In the genomic region with DNA sequence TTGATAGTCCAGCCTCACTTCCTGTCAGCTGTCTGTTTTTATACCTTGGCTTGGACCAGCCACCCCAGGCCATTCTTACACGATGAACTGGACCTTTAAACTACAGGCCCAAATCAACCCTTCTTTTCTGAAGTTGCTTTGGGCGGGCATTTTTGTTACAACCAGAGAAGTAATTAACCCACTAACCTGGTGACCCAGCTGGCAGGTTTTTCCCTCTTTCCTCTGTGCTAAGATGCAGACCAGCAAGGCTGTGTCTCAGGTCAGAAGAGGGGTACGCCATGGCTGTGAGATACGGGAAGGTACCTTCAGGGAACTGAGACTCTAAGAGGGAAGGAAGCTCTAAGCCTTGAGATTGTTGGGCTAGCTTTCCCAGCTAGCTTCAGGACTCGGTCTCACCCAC, we compare ENCODE assay signal across 28 mouse cellular contexts.
DNase-seq lines count a peak whose midpoint lies in the region; ATAC-seq and TF ChIP-seq lines count a peak whose summit lies in the region.
"Had no signal": no experiment of that assay in that cellular context is flagged by ENCODE, and none has a peak within 500 bp of the region (broad histone marks: within the 10 kb centered on the region; RNA-seq: fewer than 3 reads in every experiment).

No protein-coding gene starts in this region.

- 93% methylated on average over 5 of the region's 5 CpGs for WGBS in intestine, postnatal 0 days
- WGBS in intestine, embryonic 15.5 days: 83% methylated on average over 5 of the region's 5 CpGs
- 83% methylated on average over 5 of the region's 5 CpGs for WGBS in kidney, embryonic 16.5 days
- WGBS in kidney, embryonic 14.5 days: 83% methylated on average over 5 of the region's 5 CpGs

- no peak for ATAC-seq in intestine, postnatal 0 days
- ATAC-seq in intestine, embryonic 15.5 days: no peak
- ATAC-seq in kidney, embryonic 16.5 days (ENCODE audit: low FRiP score, low TSS enrichment): no peak
- ATAC-seq in kidney, embryonic 14.5 days (ENCODE audit: low FRiP score, low TSS enrichment): no peak
- ATAC-seq: forebrain, embryonic 13.5 days; forebrain, embryonic 16.5 days; hindbrain, postnatal 0 days; Patski had no signal

- H3K9ac ChIP-seq in intestine, postnatal 0 days (ENCODE audit: low read depth, low read length): no peak overlapping the region
- H3K9ac ChIP-seq in intestine, embryonic 15.5 days: no peak overlapping the region
- H3K9ac ChIP-seq in kidney, embryonic 16.5 days (replicated peaks; ENCODE audit: low read length): no peak overlapping the region
- no peak overlapping the region for H3K9ac ChIP-seq in kidney, embryonic 14.5 days (ENCODE audit: low read depth, low read length)
- H3K9ac ChIP-seq: embryonic facial prominence, embryonic 12.5 days; embryonic facial prominence, embryonic 15.5 days; forebrain, embryonic 13.5 days; heart, embryonic 13.5 days; hindbrain, embryonic 14.5 days had no signal

- H3K4me2 ChIP-seq in intestine, postnatal 0 days (replicated peaks; ENCODE audit: low read depth): no peak overlapping the region
- H3K4me2 ChIP-seq in intestine, embryonic 15.5 days (replicated peaks): no peak overlapping the region
- H3K4me2 ChIP-seq in kidney, embryonic 16.5 days (replicated peaks; ENCODE audit: low read depth, low read length): no peak overlapping the region
- H3K4me2 ChIP-seq in kidney, embryonic 14.5 days (replicated peaks; ENCODE audit: low read depth, low read length): no peak overlapping the region
- H3K4me2 ChIP-seq: embryonic facial prominence, embryonic 12.5 days; embryonic facial prominence, embryonic 15.5 days; forebrain, embryonic 13.5 days; heart, embryonic 13.5 days; hindbrain, embryonic 14.5 days had no signal

- H3K27me3 ChIP-seq in intestine, postnatal 0 days (replicated peaks; ENCODE audit: control insufficient read depth, insufficient read depth, low read length): no peaks in the 10 kb centered on the region
- no peaks in the 10 kb centered on the region for H3K27me3 ChIP-seq in intestine, embryonic 15.5 days (replicated peaks)
- H3K27me3 ChIP-seq in kidney, embryonic 16.5 days (ENCODE audit: insufficient read depth, low read length): no peaks in the 10 kb centered on the region
- H3K27me3 ChIP-seq in kidney, embryonic 14.5 days (ENCODE audit: control insufficient read depth, insufficient read depth, low read length): no peaks in the 10 kb centered on the region
- H3K27me3 ChIP-seq: CH12.LX; embryonic facial prominence, embryonic 12.5 days; embryonic facial prominence, embryonic 15.5 days; forebrain, embryonic 13.5 days; heart, embryonic 13.5 days; Patski had no signal

- DNase-seq in kidney, adult 8-10 months: peak; percentile 34 to 73
- DNase-seq in kidney, postnatal 36 days: peak; percentile 23 to 77
- DNase-seq: adrenal gland, postnatal 10 days; adrenal gland, postnatal 36 days; B cell, adult 2 months; cerebellum, adult 18-20 months; cerebellum, adult 9-10 months; cerebellum, postnatal 14 days; gastrocnemius, postnatal 10 days; gastrocnemius, postnatal 36 days; heart, adult 2 months; heart, postnatal 14 days; heart, postnatal 4 days had no signal

- no peak for TF ChIP-seq CTCF in intestine, postnatal 0 days (IDR thresholded peaks at IDR 0.05; ENCODE audit: low read depth)

- no peaks in the 10 kb centered on the region for H3K36me3 ChIP-seq in intestine, postnatal 0 days (ENCODE audit: control insufficient read depth, insufficient read depth)
- no peaks in the 10 kb centered on the region for H3K36me3 ChIP-seq in intestine, embryonic 15.5 days
- H3K36me3 ChIP-seq in kidney, embryonic 16.5 days (ENCODE audit: insufficient read depth, low read length): no peaks in the 10 kb centered on the region
- H3K36me3 ChIP-seq in kidney, embryonic 14.5 days (ENCODE audit: control insufficient read depth, insufficient read depth, low read length): no peaks in the 10 kb centered on the region
- H3K36me3 ChIP-seq: embryonic facial prominence, embryonic 12.5 days; embryonic facial prominence, embryonic 15.5 days; G1E; heart, embryonic 10.5 days; heart, embryonic 13.5 days had no signal

- no peak overlapping the region for H3K4me3 ChIP-seq in intestine, postnatal 0 days (ENCODE audit: low read depth, low read length)
- H3K4me3 ChIP-seq in intestine, embryonic 15.5 days (replicated peaks): no peak overlapping the region
- H3K4me3 ChIP-seq in kidney, embryonic 16.5 days (ENCODE audit: low read length): no peak overlapping the region
- no peak overlapping the region for H3K4me3 ChIP-seq in kidney, embryonic 14.5 days (ENCODE audit: low read length)
- H3K4me3 ChIP-seq: embryonic facial prominence, embryonic 12.5 days; embryonic facial prominence, embryonic 15.5 days; forebrain, embryonic 13.5 days; heart, adult 2 months; heart, embryonic 10.5 days; heart, embryonic 13.5 days had no signal

- H3K4me1 ChIP-seq in intestine, postnatal 0 days (replicated peaks; ENCODE audit: control insufficient read depth, insufficient read depth, low read length): peaks cover 9% of the 10 kb centered on the region; the same call in 1 of the 2 replicates
- H3K4me1 ChIP-seq in intestine, embryonic 15.5 days (replicated peaks): peaks cover 13% of the 10 kb centered on the region
- H3K4me1 ChIP-seq in kidney, embryonic 16.5 days (ENCODE audit: insufficient read depth, low read length): peaks cover 8% of the 10 kb centered on the region
- H3K4me1 ChIP-seq in kidney, embryonic 14.5 days (ENCODE audit: control insufficient read depth, insufficient read depth, low read length): peaks cover 6% of the 10 kb centered on the region; the same call in 1 of the 2 replicates

- peak overlapping the region; percentile 74; the same call in 1 of the 2 replicates for H3K27ac ChIP-seq in intestine, postnatal 0 days (ENCODE audit: low read depth, low read length)
- H3K27ac ChIP-seq in intestine, embryonic 15.5 days: no peak overlapping the region
- no peak overlapping the region for H3K27ac ChIP-seq in kidney, embryonic 16.5 days (ENCODE audit: low read length)
- no peak overlapping the region for H3K27ac ChIP-seq in kidney, embryonic 14.5 days (ENCODE audit: low read depth, low read length)
- H3K27ac ChIP-seq: embryonic facial prominence, embryonic 12.5 days; embryonic facial prominence, embryonic 15.5 days; forebrain, embryonic 13.5 days; heart, adult 2 months; heart, embryonic 10.5 days; heart, embryonic 13.5 days; hindbrain, embryonic 14.5 days; hindbrain, postnatal 0 days had no signal

- no peaks in the 10 kb centered on the region for H3K9me3 ChIP-seq in intestine, postnatal 0 days (ENCODE audit: control insufficient read depth)
- H3K9me3 ChIP-seq in intestine, embryonic 15.5 days: no peaks in the 10 kb centered on the region
- H3K9me3 ChIP-seq in kidney, embryonic 16.5 days (ENCODE audit: low read length): no peaks in the 10 kb centered on the region
- H3K9me3 ChIP-seq in kidney, embryonic 14.5 days (ENCODE audit: control insufficient read depth, low read length): no peaks in the 10 kb centered on the region
- H3K9me3 ChIP-seq: embryonic facial prominence, embryonic 12.5 days; embryonic facial prominence, embryonic 15.5 days; forebrain, embryonic 13.5 days; G1E; heart, embryonic 10.5 days had no signal
